Mouse (Mus musculus) urinary bladder, postnatal 25 days (tissue): Measurements from ENCODE around the gene Polr2h.

ENCODE experiments used
- DNase-seq: peaks from one replicate; pipeline ENCODE4 v3.0.0; 2022; ENCODE audit warnings: low spot score

Polr2h gene

DNA sequence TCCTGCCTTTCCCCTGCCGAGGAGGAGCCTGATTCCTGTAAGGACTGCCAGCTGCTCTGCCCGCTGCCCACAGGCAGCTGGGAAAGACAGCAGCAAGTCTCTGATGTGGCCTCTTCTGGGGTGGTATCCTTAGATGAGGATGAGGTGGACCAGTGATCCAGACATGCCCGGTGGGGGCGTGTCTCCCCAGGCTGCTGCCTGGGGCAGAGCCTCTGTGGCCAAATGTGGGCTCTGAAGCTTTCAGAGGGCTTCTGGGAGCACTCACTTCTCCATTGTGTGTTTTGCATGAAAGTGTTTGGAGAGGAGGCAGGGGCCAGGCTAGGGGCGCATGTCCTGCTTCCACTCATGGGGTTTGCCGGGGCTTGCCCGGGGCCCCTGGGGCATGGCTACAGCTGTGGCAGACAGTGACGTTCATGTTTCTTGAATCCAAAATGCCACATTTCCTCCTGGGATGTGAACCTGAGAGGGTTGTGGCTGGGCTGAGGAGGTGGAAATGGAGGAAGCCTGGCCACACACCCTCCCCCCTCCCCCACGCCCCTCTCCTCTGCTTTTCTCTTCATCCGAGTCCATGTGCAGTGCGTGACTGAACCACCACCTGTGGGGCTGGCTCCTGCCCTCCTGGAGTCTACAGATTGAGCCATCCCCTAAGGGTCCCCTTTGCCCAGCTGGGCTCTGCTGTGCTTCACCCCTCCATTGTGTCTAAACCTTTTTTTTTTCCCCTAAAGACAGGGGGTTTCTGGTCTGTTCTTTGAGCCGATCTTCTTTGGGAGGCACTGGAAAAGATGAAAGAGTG, 15.5 kb upstream of the Polr2h start:
- no peak for DNase-seq

DNA sequence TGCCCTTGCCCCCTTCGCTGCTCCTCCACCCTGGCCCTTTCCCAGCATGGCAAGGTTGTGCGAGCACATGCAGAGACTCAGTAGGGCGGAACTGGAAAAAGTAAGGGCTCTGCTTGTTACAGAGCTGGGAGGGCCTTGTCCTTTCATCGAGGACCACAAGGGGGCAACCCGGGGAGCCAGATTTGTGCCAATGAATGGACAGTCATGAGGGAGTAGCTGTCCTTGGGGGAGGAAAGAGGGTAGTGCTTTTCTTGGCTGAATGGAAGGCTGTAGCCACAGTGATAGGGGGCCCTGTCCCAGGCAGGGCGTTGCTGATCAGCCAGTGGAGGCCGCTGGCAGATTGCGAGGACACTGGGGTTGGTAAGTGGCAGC, 15.0 kb upstream of the Polr2h start:
- DNase-seq, result peak; percentile 58

DNA sequence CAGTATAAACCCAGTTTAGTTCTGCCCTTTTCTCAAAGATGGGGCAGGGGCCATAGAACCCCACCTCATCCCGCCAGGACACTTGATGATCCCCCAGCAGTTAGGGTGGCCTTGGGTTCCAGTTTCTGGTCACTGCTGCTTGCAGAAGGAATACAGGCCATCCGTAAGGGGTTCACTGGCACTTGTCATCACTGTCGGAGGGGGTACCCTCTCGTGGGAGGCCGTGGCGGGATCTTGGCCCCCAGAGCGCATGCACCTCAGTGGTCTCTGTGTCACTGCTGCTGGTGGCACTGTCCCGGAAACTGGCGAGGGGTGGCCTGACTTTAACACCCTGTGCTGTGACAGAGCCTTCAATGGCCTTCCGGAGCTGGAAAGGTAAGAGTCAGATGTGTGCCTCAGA, 14.4 kb upstream of the Polr2h start:
- no peak for DNase-seq

DNA sequence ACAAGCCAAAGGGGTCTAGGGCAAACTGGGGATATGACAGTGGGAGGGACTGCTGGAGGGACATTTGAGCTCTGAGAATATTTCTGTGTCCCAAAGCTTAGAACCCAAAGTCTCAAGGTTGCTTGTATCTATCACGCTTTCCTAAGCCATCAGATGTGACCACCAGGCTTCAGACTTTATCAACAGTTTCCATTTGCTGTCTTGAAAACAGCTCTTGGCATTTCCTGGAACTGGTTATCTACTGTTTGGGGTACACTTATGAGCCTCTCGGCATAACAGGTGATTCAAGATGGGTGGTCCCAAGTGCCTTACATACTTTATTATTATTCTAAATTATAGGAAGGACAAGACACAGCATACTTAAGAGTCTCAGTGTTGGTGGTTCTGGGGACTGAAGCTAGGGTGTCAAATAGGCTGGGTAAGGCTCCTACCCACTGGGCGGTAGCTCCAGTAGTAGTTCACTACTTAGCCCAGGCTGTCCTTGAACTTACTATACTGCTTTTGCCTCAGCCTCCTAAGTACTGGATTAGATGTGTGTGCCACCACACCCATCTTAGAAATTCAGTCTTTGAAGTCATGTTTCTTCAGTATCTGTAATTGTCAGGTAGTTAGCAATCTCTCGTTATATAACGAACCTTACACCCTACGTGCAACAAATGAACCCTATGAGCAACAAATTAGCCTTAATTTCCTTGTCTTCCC, 13.6 kb upstream of the Polr2h start:
- no peak for DNase-seq

- no peak for DNase-seq
Measured at GRCm38 (mm10) chr16:20705786-20706185, 11.7 kb upstream of the Polr2h start.

- DNase-seq, result no peak
Measured at GRCm38 (mm10) chr16:20706407-20707055, 10.9 kb upstream of the Polr2h start.

DNA sequence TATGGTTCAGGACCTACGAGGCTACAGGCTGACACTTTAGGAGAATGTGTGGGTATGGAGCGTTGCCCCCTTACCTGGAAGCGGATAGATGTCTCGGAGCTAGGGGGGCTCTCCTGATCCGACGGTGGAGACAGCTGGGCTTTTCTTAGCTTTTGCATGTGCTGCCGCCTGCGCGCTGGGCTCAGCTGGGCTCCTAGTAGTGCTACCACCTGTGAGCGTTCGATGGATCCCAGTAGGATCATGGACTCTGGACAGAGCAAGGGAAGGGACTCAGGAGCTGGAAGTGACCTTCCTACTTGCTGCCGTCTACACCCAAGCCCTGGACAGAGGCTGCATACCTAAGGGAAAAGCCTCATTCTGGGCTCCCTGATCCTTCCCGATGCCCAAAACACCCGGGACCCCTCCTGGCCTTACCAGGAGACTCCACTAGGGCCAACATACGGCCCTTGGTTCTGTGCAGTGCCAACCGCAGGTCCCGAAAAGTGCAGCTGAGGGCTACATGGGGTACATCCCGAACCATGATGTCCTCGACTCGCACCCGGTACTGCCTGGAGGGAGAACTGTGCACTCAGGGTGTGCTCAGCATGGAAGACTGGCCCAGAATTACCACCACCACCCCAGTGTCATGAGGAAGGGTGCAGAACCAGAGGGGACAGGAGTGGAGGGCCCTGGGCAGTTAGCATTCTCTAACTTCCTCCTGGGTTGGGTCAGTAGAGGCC, 9.1 kb upstream of the Polr2h start:
- no peak for DNase-seq

GRCm38 (mm10) chr16:20708939-20709734, 8.3 kb upstream of the Polr2h start:
- DNase-seq, result no peak

DNA sequence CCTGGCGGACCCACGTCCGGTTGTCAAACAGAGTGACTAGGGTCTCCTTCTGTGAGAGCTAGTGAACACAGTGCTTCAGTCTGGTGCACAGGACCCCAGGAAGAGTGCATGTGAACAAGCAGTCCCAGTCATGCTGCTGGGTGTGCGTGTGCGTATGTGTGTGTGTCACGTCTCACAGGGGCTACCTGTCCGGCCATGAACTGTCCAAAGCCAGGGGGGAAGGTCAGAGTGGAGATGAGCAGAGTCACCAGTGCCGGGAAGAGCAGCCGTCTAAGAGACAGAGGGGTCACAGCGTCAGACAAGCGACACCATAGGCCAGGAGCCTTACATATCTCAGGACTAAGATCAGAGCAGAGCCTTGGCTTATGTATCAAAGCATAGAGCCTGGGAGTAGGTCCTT, 7.1 kb upstream of the Polr2h start:
- DNase-seq, result no peak

GRCm38 (mm10) chr16:20710810-20711209, 6.7 kb upstream of the Polr2h start:
- DNase-seq, result no peak

DNA sequence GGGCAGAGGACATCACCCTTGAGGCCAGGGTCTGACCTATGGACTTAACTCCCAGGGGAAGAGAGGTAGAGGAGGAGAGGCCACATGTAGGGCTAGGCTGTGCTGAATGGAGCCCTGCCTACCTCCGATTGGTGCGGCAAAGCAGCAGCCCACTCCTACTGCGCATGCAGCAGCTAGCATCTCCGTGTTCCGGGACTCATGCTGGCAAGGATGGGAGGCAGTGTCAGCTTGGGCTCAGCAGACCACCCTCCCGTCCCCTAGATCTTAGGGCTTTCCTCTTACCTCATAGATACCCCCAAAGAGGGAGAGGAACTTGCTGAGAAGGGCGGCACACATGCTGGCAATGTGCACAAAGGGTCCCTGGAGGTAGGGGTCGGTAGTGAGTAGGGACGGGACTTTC, 5.3 kb upstream of the Polr2h start:
- no peak for DNase-seq

- DNase-seq, result no peak
Measured at GRCm38 (mm10) chr16:20712889-20713288, 4.6 kb upstream of the Polr2h start.

DNA sequence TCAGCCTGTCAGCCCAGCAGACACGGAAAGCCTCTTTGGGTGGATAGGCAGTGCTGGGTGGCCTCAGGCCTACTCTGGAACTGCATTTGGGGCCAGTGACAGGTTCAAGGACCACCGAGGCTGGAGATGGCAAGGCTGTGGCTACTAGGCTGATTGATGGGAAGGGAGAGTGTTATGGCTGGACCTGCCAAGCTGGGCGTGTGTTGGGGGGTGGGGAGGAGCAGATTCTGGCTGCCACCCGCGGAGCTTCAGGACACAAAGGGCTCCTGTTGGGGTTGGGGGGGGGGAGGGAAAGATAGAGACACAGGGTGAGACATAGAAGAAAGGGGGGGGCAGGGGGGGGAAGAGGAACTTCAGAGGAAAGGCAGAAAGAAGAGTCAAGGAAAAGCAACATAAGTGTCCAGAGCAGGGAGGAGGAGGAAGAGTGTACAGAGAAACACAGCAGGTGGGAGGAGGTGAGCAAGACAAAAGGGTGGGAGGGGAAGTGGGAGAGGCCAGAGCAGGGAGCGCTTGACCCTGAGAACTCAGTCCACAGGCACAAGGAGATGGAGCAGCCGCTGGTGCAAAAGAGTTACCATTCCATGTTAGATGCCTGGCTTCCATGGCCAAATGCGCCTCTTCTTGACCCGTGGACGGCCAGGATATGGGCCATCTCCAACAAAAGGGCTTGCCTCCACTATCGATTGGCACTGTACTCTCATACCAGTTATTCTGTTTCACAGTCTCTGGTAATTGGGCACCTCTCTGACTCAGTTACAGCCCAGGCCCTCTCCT, 3.0 kb upstream of the Polr2h start:
- DNase-seq, result no peak

GRCm38 (mm10) chr16:20715161-20715560, 2.3 kb upstream of the Polr2h start:
- DNase-seq, result no peak

DNA sequence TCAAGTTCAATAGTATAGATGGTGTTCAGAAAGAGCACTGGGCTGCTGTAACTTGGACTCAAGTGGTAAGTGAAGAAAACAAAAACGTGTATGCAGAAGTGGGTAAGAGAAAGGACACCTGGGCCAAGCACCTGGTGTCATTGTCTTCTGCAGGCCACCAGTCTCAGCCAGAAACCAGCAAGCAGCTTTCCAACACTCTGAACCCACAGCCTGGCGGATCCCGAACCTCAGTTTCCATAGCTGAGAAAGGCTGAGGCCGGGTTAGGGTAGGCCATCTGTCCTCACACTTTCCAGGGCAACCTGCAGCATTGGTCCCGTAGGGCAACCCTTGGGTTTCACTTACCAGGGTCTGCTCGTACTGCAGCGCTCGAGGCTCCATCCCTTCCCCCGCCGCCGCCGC, 1.9 kb upstream of the Polr2h start:
- no peak for DNase-seq

DNA sequence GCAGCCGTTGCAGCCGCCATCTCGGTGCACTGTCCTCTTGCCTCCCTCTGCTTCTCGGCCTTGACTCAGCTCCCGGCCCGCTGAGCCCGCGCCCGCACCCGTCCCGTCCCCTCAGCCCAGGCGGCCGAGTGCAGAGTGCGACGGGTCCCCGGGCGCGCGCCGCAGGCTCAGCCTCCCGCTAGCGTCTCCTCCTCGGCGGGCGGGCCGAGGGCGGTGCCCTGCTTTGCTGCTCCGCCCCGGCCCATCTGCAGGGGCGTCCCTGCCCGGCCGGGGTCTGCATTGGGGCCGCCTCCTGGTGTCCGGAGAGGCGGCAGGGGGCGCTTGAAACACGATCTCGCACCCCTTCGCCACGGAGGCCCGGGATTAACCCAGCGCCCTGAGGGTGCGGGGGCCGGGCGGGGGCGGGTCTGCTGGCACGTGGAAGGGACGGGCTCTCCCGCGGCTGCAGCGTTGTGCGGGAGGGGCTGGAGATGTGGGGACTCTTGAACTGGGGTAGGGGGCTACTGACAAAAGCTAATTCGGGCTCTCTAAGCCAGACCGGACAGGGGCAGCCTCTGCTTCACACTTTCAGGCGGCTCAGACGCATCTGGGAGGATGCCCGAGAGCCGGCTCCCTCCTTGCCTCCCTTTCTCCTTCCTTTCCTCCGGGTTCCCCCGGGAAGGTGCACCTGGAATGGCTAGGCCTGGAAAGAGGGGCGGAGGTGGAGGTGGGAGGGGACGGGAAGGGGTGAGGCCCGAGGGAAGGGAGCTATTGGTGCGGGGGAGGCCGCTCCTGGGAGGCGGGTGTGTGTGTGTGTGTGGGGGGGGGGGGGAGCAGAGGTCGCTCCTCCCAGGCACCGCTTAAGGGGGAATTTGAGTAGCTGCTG, 1.3 kb upstream of the Polr2h start:
- peak; percentile 67 for DNase-seq

DNA sequence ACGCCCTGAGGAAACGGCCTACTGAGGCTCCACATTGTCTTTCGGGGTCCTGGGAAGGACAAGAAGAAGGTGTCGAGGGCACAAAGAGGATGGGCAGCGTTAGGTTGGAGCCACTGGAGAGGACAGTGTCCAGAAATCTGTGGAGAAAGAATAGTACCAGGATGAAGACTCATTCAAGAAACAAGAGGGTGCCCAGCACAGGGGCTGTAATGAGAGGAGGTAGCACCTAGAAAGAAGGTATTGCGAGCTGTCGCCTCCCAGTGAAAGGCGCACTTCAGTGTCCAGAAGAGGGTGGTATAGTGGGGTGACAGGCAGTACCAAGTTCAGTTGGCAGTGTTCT, 654 bp upstream of the Polr2h start:
- DNase-seq, result no peak

DNA sequence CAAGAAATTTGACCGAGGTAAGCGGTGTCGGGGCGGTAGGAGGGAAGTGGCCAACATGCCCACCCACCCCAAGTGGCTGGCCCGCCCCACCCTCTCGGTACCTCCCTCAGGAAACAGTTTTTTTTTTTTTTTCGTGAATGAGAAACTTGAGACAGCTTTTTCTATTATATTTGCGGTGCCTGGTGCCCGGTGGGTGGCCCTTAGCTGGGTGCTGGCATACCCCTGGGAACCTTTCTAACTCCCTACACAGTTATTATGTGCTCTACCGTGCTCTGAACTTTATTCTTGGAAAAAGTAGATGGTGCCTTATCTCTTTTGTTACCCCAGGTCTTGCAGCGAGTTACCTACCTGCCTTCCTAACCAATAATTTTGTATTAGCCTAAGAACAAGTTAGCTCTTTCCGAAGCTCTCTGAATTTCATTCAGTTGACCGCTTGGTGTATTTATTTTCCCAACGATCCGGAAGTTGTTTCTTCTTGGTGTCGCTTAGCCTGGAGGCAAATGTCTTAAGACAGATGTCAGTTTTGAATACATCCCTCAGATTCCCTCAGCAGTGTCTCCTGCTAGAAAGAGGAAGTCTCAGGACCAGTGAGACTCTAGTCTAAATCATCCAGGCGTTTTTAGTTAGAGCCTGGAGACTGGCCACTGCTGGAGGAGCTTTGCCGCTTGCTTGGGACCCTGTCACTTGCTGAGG, 659 bp downstream of the Polr2h start:
- DNase-seq, result no peak

DNA sequence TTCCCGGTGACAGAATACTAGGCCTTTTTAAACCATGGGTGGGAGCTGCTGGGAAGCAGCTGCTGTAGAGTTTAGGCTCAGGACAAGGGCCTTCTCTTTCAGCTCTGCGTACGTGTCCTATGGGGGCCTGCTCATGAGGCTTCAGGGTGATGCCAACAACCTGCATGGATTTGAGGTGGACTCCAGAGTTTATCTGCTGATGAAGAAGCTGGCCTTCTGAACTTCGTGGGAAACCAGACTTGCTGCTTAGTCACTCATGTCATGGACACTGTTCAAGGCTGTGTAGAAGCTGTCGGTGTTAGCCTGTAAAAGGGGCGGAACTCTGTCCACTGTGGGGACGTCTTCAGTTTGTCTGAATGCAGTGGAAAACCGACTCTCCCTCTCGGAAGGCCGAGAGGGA, 4.3 kb downstream of the Polr2h start:
- no peak for DNase-seq

DNA sequence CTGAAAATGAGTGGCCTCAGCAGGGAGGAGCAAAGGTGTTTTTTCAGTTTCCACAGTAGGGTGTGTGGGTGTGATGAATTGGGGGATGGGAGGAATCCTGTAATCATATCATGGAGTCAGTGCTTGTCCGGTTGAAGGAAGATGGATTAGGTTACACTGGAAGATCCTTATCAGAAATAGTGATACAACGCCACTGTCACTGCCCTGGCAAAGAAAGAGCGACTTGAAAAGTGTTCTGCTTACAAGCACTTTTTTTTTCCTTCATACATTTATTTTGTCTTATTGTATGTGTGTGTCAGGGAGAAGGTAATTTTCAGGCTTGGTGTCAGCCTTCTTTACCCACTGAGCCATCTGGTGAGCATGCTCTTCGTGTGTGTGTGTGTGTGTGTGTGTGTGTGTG, 5.3 kb downstream of the Polr2h start:
- DNase-seq, result no peak
